Mouse (Mus musculus) intestine, embryonic 15.5 days (tissue): ENCODE data around the gene Tmem79. TPM values are rescaled to one million over a fixed set of nuclear protein-coding genes. Genes with fewer than 3 reads are reported as not detected.
"Not testable (repeated sequence)": the region's sequence is repeated elsewhere in the genome, so short reads cannot be mapped to it uniquely, and the experiment has no call there.

Source experiments
- ATAC-seq: fragments of 200-750 bp; cut with Nextera tagmentation; 2 replicates; pipeline ENCODE4 v1.8.0; 2017; ENCODE audit warnings: moderate TSS enrichment, moderate library complexity
- H3K27ac ChIP-seq: fragments of 300-500 bp; sonication (generic); 2 replicates; pipeline ENCODE4 v1.5.1; 2015; ENCODE audit warnings: mild to moderate bottlenecking, inconsistent platforms
- H3K27me3 ChIP-seq: fragments of 300-500 bp; sonication (generic); replicated peaks from 2 replicates; pipeline ENCODE4 v1.6.1; 2015; ENCODE audit warnings: inconsistent platforms
- H3K36me3 ChIP-seq: fragments of 300-500 bp; sonication (generic); 2 replicates; pipeline ENCODE4 v1.6.1; 2015; ENCODE audit warnings: inconsistent platforms
- H3K4me1 ChIP-seq: fragments of 300-500 bp; sonication (generic); replicated peaks from 2 replicates; pipeline ENCODE4 v1.6.1; 2015; ENCODE audit warnings: inconsistent platforms
- H3K4me2 ChIP-seq: fragments of 300-500 bp; sonication (generic); replicated peaks from 2 replicates; pipeline ENCODE4 v1.6.1; 2015; ENCODE audit warnings: mild to moderate bottlenecking, inconsistent platforms
- H3K4me3 ChIP-seq: fragments of 300-500 bp; sonication (generic); replicated peaks from 2 replicates; pipeline ENCODE4 v1.5.1; 2015; ENCODE audit warnings: inconsistent platforms
- H3K9ac ChIP-seq: fragments of 300-500 bp; sonication (generic); 2 replicates; pipeline ENCODE4 v1.6.1; 2015; ENCODE audit warnings: inconsistent platforms
- H3K9me3 ChIP-seq: fragments of 300-500 bp; sonication (generic); 2 replicates; pipeline ENCODE4 v1.6.1; 2016; ENCODE audit warnings: inconsistent platforms
- WGBS: fragments of 180-500 bp; shearing (Covaris S2); methylation state at CpG from one replicate; pipeline ENCODE4 v1.1.7; 2015; 5-methylcytosine and 5-hydroxymethylcytosine counted together
- polyA plus RNA-seq: library from polyadenylated mRNA; unstranded; fragments of >200 nt; fragmentation: Nextera tagmentation; extraction: Ambion mirVana; gene quantifications from 2 replicates; pipeline ENCODE4 v1.2.1, GENCODE M21; 2015

Gene Tmem79
- polyA plus RNA-seq: 20.6 and 21.6 TPM in 2 replicates

DNA sequence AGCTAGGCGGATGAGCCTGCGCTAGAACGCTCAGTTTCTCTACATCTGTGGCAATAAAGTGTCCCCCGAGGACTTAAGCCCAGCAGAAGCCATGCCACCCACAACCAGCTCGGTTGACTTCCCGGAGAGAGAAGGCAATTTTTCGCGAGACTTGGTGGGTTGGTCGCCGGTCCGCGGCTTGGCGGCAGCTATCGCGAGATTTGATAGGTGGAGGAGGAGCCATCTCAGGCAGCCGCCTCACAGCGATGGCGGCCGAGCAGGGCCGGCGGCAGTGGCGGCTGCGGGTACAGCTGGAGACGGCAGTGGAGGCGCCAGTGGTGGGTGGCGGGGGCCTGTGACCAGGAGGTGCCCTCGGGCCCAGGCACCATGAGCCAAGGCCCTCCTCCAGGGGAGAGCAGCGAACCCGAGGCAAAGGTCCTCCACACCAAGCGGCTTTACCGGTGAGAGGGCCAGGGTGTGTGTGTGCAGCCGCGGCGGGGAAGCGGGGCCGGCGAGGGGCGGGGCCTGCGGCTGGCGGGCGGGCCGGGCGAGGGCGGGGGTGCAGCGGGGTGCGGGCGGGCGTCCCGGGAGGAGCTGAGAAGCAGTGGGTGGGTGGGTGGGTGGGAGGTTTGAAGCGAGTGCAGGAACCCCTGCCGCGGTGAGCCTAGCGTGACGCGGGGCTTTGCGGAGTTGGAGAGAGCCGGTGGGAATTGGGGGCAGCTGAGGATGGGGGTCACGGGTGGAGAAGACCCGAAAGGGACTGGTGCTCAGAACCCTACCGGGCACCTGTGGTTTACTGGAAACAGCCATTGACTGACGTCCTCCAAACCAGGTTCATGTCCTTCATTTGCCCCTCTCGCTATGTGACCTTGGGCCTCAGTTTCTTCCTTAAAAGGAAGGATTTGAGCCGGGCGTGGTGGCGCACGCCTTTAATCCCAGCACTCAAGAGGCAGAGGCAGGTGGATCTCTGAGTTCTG is at the start of gene Tmem79, which contains the start of gene Smg5:
Tmem79 (minus strand) TSS at position 91 of the 956 bp plus-strand sequence.
Smg5 (plus strand) TSS at position 203 of the 956 bp plus-strand sequence.
- H3K4me3 ChIP-seq: peak within 1 kb of the TSS; percentile 81
- peak; percentile 89 for ATAC-seq
- peak within 1 kb of the TSS; percentile 95 for H3K9ac ChIP-seq
- H3K27me3 ChIP-seq: no peaks in the 10 kb centered on the region
- H3K4me1 ChIP-seq: peaks cover 10% of the 10 kb centered on the region
- peak within 1 kb of the TSS; percentile 66 for H3K4me2 ChIP-seq
- H3K36me3 ChIP-seq: no peaks in the 10 kb centered on the region
- 1% methylated on average over 48 of the region's 66 CpGs for WGBS
- H3K27ac ChIP-seq: peak within 1 kb of the TSS; percentile 93
- no peaks in the 10 kb centered on the region for H3K9me3 ChIP-seq

- Histone ChIP-seq H3K36me3 (no peaks in the 10 kb centered on the region), H3K9ac (no peak within 1 kb of the TSS), H3K4me1 (0 out of 2 replicates have a peak, but pooled peaks cover 3% of the 10 kb centered on the region), H3K4me3 (no peak within 1 kb of the TSS), H3K27ac (no peak within 1 kb of the TSS), H3K27me3 (no peaks in the 10 kb centered on the region), H3K9me3 (no peaks in the 10 kb centered on the region), H3K4me2 (no peak within 1 kb of the TSS)
- 76% methylated on average over 5 of the region's 5 CpGs for WGBS
- ATAC-seq: no peak
These were observed 48.4 kb upstream of the Tmem79 start, which contains the start of gene Bglap for GRCm38 (mm10) chr3:88384364-88384763. Gene Bglap, minus strand, starts transcription at chr3:88384464.

DNA sequence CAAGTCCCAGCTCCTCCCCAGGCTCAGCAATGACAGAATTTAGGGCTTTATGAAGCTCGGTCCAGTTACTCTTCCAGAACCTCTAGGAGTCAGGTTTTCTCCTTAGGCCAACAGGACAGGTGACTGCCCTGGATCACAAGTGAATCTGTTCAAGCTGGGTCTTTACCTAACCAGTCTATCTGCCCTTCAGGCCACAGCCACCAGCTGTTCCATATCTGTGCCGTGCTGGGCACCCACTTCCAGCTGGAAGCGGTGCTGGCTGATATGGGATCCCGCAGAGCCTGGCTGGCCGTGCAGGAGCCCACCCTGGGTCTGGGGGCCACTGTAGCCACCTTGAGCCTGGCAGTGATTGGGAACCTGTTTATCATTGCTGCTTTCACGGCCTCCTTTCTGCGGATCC is 46.4 kb upstream of the Tmem79 start:
- not testable (repeated sequence) for H3K4me3 ChIP-seq, H3K4me2 ChIP-seq, H3K27me3 ChIP-seq, H3K9ac ChIP-seq, H3K9me3 ChIP-seq, H3K36me3 ChIP-seq, H3K27ac ChIP-seq, H3K4me1 ChIP-seq
- ATAC-seq: peak; percentile 36; the same call in 1 of the 2 replicates
- WGBS: 25% methylated on average over 1 of the region's 7 CpGs

- H3K4me1 ChIP-seq, H3K9me3 ChIP-seq, H3K9ac ChIP-seq, H3K27ac ChIP-seq, H3K27me3 ChIP-seq, H3K36me3 ChIP-seq: not testable (repeated sequence)
- ATAC-seq: peak; percentile 89
- H3K4me2 ChIP-seq: peak overlapping the region; percentile 55
- 0 out of 2 replicates have a peak overlapping the region, but pooled peaks have one; percentile 12 for H3K4me3 ChIP-seq
- 9% methylated on average over 21 of the region's 22 CpGs for WGBS
These were observed 45.7 kb upstream of the Tmem79 start for GRCm38 (mm10) chr3:88381389-88382315.

- WGBS: 72% methylated on average over 5 of the region's 5 CpGs
- not testable (repeated sequence) for ATAC-seq
These were observed 42.7 kb upstream of the Tmem79 start, which contains the start of gene Bglap2 for GRCm38 (mm10) chr3:88378599-88378998. Gene Bglap2, minus strand, starts transcription at chr3:88378699.

GRCm38 (mm10) chr3:88376644-88377043 is 40.7 kb upstream of the Tmem79 start:
- H3K4me1 ChIP-seq, H3K9ac ChIP-seq, H3K4me3 ChIP-seq, H3K27me3 ChIP-seq, H3K36me3 ChIP-seq, H3K27ac ChIP-seq, H3K9me3 ChIP-seq: not testable (repeated sequence)
- 38% methylated on average over 7 of the region's 7 CpGs for WGBS
- peak overlapping the region; percentile 54 for H3K4me2 ChIP-seq
- peak; percentile 54 for ATAC-seq

More at GRCm38 (mm10) chr3:88378599-88378998, 42.7 kb upstream of the Tmem79 start, which contains the start of gene Bglap2:
- H3K4me1 ChIP-seq, H3K4me2 ChIP-seq, H3K27me3 ChIP-seq, H3K9ac ChIP-seq, H3K4me3 ChIP-seq, H3K9me3 ChIP-seq, H3K27ac ChIP-seq, H3K36me3 ChIP-seq: not testable (repeated sequence)

DNA sequence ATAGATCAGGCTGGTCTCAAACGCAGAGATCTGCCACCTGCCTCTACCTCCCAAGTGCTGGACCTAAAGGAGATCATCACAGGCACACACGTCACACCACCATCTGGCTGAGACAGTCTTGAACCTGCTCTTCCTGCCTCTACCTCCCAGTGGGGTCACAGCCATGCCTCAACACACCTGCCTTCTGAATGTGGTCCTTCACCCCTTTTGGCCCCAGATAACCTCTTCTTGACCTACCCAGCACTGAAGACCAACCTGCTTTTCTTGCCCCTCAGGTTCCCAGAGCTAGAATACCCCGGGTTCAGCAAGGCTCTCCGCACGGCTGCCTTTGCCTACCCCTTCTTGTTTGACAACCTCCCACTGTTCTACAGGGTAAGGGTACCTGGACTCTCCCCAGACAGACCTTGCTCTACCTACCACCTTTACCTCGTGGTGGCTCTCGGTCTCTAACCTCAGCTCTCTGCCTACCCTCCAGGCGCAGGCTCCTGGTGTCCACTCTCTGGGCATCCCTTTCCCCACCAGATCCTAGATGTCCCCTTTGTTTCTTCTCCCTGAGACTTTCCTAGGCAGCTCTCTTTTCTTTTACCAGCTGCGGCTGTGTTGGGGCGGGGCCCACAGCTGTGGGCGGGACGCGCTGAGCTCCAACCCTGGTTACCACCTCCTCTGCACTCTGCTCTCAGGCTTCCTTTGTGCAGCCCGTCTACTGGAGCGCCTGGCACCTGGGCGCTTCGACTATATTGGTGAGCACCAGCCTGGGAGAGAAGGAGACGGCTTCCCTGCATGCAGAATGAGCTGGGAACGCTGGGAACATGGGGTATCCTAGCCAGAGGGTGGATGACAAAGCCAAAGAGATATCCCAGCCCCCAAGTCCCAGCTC is 40.0 kb upstream of the Tmem79 start:
- Histone ChIP-seq H3K4me3 (0 out of 2 replicates have a peak overlapping the region, but pooled peaks have one; percentile 6), H3K4me2 (peak overlapping the region; percentile 54)
- not testable (repeated sequence) for H3K9ac ChIP-seq, H3K27ac ChIP-seq, H3K27me3 ChIP-seq, H3K9me3 ChIP-seq, H3K36me3 ChIP-seq, H3K4me1 ChIP-seq
- ATAC-seq: peak; percentile 94
- WGBS: 11% methylated on average over 19 of the region's 19 CpGs

DNA sequence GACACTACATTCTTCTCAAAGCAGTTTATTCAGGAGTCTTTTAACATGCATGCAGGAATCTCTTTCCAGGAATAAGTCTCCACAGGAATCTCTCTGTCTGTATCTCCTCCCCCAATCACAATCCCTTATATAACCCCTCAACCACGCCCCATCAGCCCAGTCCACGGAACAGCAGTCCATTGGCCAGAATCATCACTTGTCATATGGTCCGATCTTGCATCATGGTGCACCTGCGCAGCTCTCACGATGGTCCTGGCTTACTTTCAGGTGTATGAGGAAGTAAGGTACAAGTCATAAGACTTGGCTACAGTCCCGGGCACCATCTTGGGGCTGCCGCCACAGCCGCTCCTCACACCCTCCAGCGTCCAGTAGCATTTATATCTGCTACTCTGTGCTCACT is 36.7 kb upstream of the Tmem79 start, which contains the start of gene Bglap3:
Bglap3 (minus strand) TSS at position 101 of the 400 bp plus-strand sequence.
- 92% methylated on average over 9 of the region's 9 CpGs for WGBS
- not testable (repeated sequence) for H3K4me1 ChIP-seq, H3K9me3 ChIP-seq, H3K27ac ChIP-seq, H3K27me3 ChIP-seq, H3K9ac ChIP-seq, H3K36me3 ChIP-seq, H3K4me3 ChIP-seq, H3K4me2 ChIP-seq, ATAC-seq

DNA sequence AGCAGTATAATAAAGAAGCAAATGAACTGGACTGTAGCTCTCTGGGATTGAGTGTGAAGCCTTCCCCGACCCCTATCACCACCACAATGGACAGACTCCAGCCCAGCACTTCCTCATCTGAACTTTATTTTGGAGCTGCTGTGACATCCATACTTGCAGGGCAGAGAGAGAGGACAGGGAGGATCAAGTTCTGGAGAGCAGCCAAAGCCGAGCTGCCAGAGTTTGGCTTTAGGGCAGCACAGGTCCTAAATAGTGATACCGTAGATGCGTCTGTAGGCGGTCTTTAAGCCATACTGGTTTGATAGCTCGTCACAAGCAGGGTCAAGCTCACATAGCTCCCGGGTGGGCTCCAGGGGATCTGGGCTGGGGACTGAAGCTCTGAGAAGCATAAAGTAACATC is 32.6 kb upstream of the Tmem79 start:
- H3K27me3 ChIP-seq: peaks cover 14% of the 10 kb centered on the region
- WGBS: 79% methylated on average over 7 of the region's 7 CpGs
- H3K27ac ChIP-seq: not testable (repeated sequence)

GRCm38 (mm10) chr3:88367517-88367916 is 31.6 kb upstream of the Tmem79 start:
- ATAC-seq, H3K9me3 ChIP-seq, H3K4me2 ChIP-seq, H3K9ac ChIP-seq, H3K27ac ChIP-seq, H3K4me3 ChIP-seq, H3K36me3 ChIP-seq: not testable (repeated sequence)
- H3K4me1 ChIP-seq: peaks cover 13% of the 10 kb centered on the region
- peaks cover 14% of the 10 kb centered on the region for H3K27me3 ChIP-seq
- WGBS: 59% methylated on average over 4 of the region's 7 CpGs

More for the DNA sequence above, 32.6 kb upstream of the Tmem79 start:
- peaks cover 13% of the 10 kb centered on the region for H3K4me1 ChIP-seq
- not testable (repeated sequence) for H3K9me3 ChIP-seq, ATAC-seq, H3K36me3 ChIP-seq, H3K4me2 ChIP-seq, H3K4me3 ChIP-seq, H3K9ac ChIP-seq

DNA sequence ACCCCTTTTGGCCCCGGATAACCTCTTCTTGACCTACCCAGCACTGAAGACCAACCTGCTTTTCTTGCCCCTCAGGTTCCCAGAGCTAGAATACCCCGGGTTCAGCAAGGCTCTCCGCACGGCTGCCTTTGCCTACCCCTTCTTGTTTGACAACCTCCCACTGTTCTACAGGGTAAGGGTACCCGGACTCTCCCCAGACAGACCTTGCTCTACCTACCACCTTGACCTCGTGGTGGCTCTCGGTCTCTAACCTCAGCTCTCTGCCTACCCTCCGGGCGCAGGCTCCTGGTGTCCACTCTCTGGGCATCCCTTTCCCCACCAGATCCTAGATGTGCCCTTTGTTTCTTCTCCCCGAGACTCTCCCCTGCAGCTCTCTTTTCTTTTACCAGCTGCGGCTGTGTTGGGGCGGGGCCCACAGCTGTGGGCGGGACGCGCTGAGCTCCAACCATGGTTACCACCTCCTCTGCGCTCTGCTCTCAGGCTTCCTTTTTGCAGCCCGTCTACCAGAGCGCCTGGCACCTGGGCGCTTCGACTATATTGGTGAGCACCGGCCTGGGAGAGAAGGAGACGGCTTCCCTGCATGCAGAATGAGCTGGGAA is 31.0 kb upstream of the Tmem79 start:
- H3K4me3 ChIP-seq, H3K9ac ChIP-seq, H3K36me3 ChIP-seq, H3K9me3 ChIP-seq, H3K27ac ChIP-seq: not testable (repeated sequence)
- peak overlapping the region; percentile 55 for H3K4me2 ChIP-seq
- H3K27me3 ChIP-seq: peaks cover 14% of the 10 kb centered on the region
- peaks cover 13% of the 10 kb centered on the region for H3K4me1 ChIP-seq
- 7% methylated on average over 20 of the region's 22 CpGs for WGBS
- peak; percentile 77 for ATAC-seq
